Mouse (Mus musculus) MEL (cell line): ENCODE data around the gene Ccdc146. TPM values are rescaled to one million over a fixed set of nuclear protein-coding genes. Genes with fewer than 3 reads are reported as not detected.

Experiments
- DNase-seq: peaks from one replicate; pipeline ENCODE4 v3.0.0; 2011; ENCODE audit warnings: low read depth, low spot score
- H3K27ac ChIP-seq: 2 replicates; pipeline ENCODE4 v1.5.1; 2012; ENCODE audit warnings: low read depth, mild to moderate bottlenecking, control low read depth, low read length, moderate library complexity; ENCODE audit not compliant: control insufficient read depth
- H3K27me3 ChIP-seq, 2 experiments: fragments of 150-350 bp in 1 of 2; sonication (generic) in 1 of 2; 2 replicates each; pipeline ENCODE4 v1.6.1; 2012; ENCODE audit warnings: low read length in 2 of 2, mild to moderate bottlenecking in 2 of 2, improper control_type of control experiment in 1 of 2, moderate library complexity in 1 of 2; ENCODE audit not compliant: insufficient read depth in 2 of 2, control insufficient read depth in 1 of 2
- H3K36me3 ChIP-seq, 2 experiments: 2 replicates each; pipeline ENCODE4 v1.6.1; 2012 to 2014; ENCODE audit warnings: low read length in 2 of 2, improper control_type of control experiment in 1 of 2, inconsistent platforms in 1 of 2, mild to moderate bottlenecking in 1 of 2; ENCODE audit not compliant: insufficient read depth in 2 of 2, control insufficient read depth in 1 of 2
- H3K4me1 ChIP-seq, 2 experiments: fragments of 150-350 bp in 1 of 2; sonication (generic) in 1 of 2; 2 replicates each; pipeline ENCODE4 v1.6.1; 2012; ENCODE audit warnings: low read length in 2 of 2, improper control_type of control experiment in 1 of 2, mild to moderate bottlenecking in 1 of 2; ENCODE audit not compliant: insufficient read depth in 2 of 2, control insufficient read depth in 1 of 2
- H3K4me3 ChIP-seq, 2 experiments: fragments of 150-350 bp in 1 of 2; sonication (generic) in 1 of 2; 2 replicates each; pipeline ENCODE4 v1.5.1; 2012; ENCODE audit warnings: low read depth in 2 of 2, low read length in 2 of 2, mild to moderate bottlenecking in 2 of 2, moderate library complexity in 2 of 2, control low read depth in 1 of 2, improper control_type of control experiment in 1 of 2; ENCODE audit not compliant: control insufficient read depth in 1 of 2, insufficient read depth in 1 of 2
- H3K79me2 ChIP-seq: 2 replicates; pipeline ENCODE4 v1.6.1; 2012; ENCODE audit warnings: mild to moderate bottlenecking, low read length, moderate library complexity; ENCODE audit not compliant: control insufficient read depth, poor library complexity, insufficient read depth
- H3K9ac ChIP-seq: 2 replicates; pipeline ENCODE4 v1.6.1; 2012; ENCODE audit warnings: low read depth, mild to moderate bottlenecking, control low read depth, low read length, moderate library complexity; ENCODE audit not compliant: control insufficient read depth, poor library complexity, severe bottlenecking
- H3K9me3 ChIP-seq: fragments of 150-350 bp; sonication (generic); replicated peaks from 2 replicates; pipeline ENCODE4 v1.6.1; 2012; ENCODE audit warnings: mild to moderate bottlenecking, low read length, improper control_type of control experiment, moderate library complexity; ENCODE audit not compliant: insufficient read depth
- BHLHE40 ChIP-seq: IDR thresholded peaks from 2 replicates; pipeline ENCODE4 v1.6.1; 2012; ENCODE audit warnings: low read depth, mild to moderate bottlenecking, inconsistent platforms, low read length, improper control_type of control experiment, borderline replicate concordance
- CHD1 ChIP-seq: IDR thresholded peaks from 2 replicates; pipeline ENCODE4 v1.6.1; 2012; ENCODE audit warnings: low read depth, mild to moderate bottlenecking, inconsistent platforms, low read length, improper control_type of control experiment
- ELF1 ChIP-seq: IDR thresholded peaks from 2 replicates; pipeline ENCODE4 v1.6.1; 2014; ENCODE audit warnings: low read depth, mild to moderate bottlenecking, inconsistent platforms, low read length, improper control_type of control experiment, moderate library complexity
- EP300 ChIP-seq, 2 experiments: IDR thresholded peaks; 2 replicates each; pipeline ENCODE4 v1.6.1; 2011; ENCODE audit warnings: improper control_type of control experiment in 2 of 2, low read length in 2 of 2, low read depth in 1 of 2, mild to moderate bottlenecking in 1 of 2
- GABPA ChIP-seq: IDR thresholded peaks from 2 replicates; pipeline ENCODE4 v1.6.1; 2012; ENCODE audit warnings: low read depth, mild to moderate bottlenecking, inconsistent platforms, low read length, improper control_type of control experiment, moderate library complexity
- HCFC1 ChIP-seq: IDR thresholded peaks from 2 replicates; pipeline ENCODE4 v1.6.1; 2012; ENCODE audit warnings: low read depth, mild to moderate bottlenecking, inconsistent platforms, low read length, improper control_type of control experiment, moderate library complexity
- JUND ChIP-seq: IDR thresholded peaks from 2 replicates; pipeline ENCODE4 v1.6.1; 2011; ENCODE audit warnings: low read depth, mild to moderate bottlenecking, improper control_type of control experiment, low read length
- KAT2A ChIP-seq: conservative IDR thresholded peaks from 2 replicates; pipeline ENCODE4 v1.6.1; 2012; ENCODE audit warnings: low read depth, low read length, improper control_type of control experiment, inconsistent platforms
- MAFK ChIP-seq: IDR thresholded peaks from 2 replicates; pipeline ENCODE4 v1.6.1; 2011; ENCODE audit warnings: low read depth, mild to moderate bottlenecking, low read length, improper control_type of control experiment, borderline replicate concordance
- MAX ChIP-seq: IDR thresholded peaks from 2 replicates; pipeline ENCODE4 v1.6.1; 2011; ENCODE audit warnings: low read length, improper control_type of control experiment
- MEF2A ChIP-seq: IDR thresholded peaks from 2 replicates; pipeline ENCODE4 v1.6.1; 2014; ENCODE audit warnings: low read depth, mild to moderate bottlenecking, inconsistent platforms, low read length, improper control_type of control experiment; ENCODE audit not compliant: poor library complexity, insufficient replicate concordance, severe bottlenecking; ENCODE audit errors: extremely low read depth
- MXI1 ChIP-seq: IDR thresholded peaks from 2 replicates; pipeline ENCODE4 v1.6.1; 2011; ENCODE audit warnings: mild to moderate bottlenecking, low read depth, low read length, improper control_type of control experiment
- MYB ChIP-seq: IDR thresholded peaks from 2 replicates; pipeline ENCODE4 v1.6.1; 2011; ENCODE audit warnings: mild to moderate bottlenecking, low read depth, low read length, improper control_type of control experiment
- MYC ChIP-seq: IDR thresholded peaks from 2 replicates; pipeline ENCODE4 v1.6.1; 2011; ENCODE audit warnings: low read depth, mild to moderate bottlenecking, low read length, improper control_type of control experiment, moderate library complexity
- NRF1 ChIP-seq: IDR thresholded peaks from 2 replicates; pipeline ENCODE4 v1.6.1; 2014; ENCODE audit warnings: low read depth, mild to moderate bottlenecking, inconsistent platforms, low read length, improper control_type of control experiment, moderate library complexity; ENCODE audit not compliant: poor library complexity, insufficient read depth, severe bottlenecking
- POLR2A ChIP-seq, 2 experiments: IDR thresholded peaks; 2 replicates each; pipeline ENCODE4 v1.6.1; 2011 to 2012; ENCODE audit warnings: low read length in 2 of 2, mild to moderate bottlenecking in 2 of 2, control low read depth in 1 of 2, improper control_type of control experiment in 1 of 2, low read depth in 1 of 2, moderate library complexity in 1 of 2; ENCODE audit not compliant: control insufficient read depth in 1 of 2, insufficient read depth in 1 of 2, poor library complexity in 1 of 2
- POLR2AphosphoS5 ChIP-seq: IDR thresholded peaks from 2 replicates; pipeline ENCODE4 v1.6.1; 2012; ENCODE audit warnings: low read depth, borderline replicate concordance, mild to moderate bottlenecking, inconsistent platforms, low read length, moderate library complexity, mixed read lengths
- RCOR1 ChIP-seq: IDR thresholded peaks from 2 replicates; pipeline ENCODE4 v1.6.1; 2012; ENCODE audit warnings: low read depth, mild to moderate bottlenecking, inconsistent platforms, low read length, improper control_type of control experiment
- SIN3A ChIP-seq: IDR thresholded peaks from 2 replicates; pipeline ENCODE4 v1.6.1; 2012; ENCODE audit warnings: low read length, improper control_type of control experiment, inconsistent platforms
- TBP ChIP-seq: IDR thresholded peaks from 2 replicates; pipeline ENCODE4 v1.8.0; 2011; ENCODE audit warnings: low read depth, low read length, improper control_type of control experiment
- TCF12 ChIP-seq: IDR thresholded peaks from 2 replicates; pipeline ENCODE4 v1.6.1; 2014; ENCODE audit warnings: low read depth, mild to moderate bottlenecking, inconsistent platforms, low read length, improper control_type of control experiment, moderate library complexity
- UBTF ChIP-seq: IDR thresholded peaks from 2 replicates; pipeline ENCODE4 v1.6.1; 2012; ENCODE audit warnings: low read depth, mild to moderate bottlenecking, inconsistent platforms, low read length, improper control_type of control experiment, moderate library complexity, borderline replicate concordance; ENCODE audit not compliant: insufficient read depth
- ZMIZ1 ChIP-seq: IDR thresholded peaks from 2 replicates; pipeline ENCODE4 v1.6.1; 2012; ENCODE audit warnings: low read depth, mild to moderate bottlenecking, inconsistent platforms, low read length, improper control_type of control experiment, moderate library complexity
- ZNF384 ChIP-seq: IDR thresholded peaks from 2 replicates; pipeline ENCODE4 v1.6.1; 2012; ENCODE audit warnings: low read depth, mild to moderate bottlenecking, inconsistent platforms, low read length, improper control_type of control experiment
- polyA plus RNA-seq, 2 experiments: library from polyadenylated mRNA; stranded (reverse) in 1 of 2; unstranded in 1 of 2; fragments of >175 nt in 1 of 2; fragments of >200 nt in 1 of 2; gene quantifications; 2 replicates each; pipeline versions ENCODE4 v1.2.1 to v1.2.4; 2012; ENCODE audit warnings: low replicate concordance in 2 of 2, low read depth in 1 of 2; ENCODE audit not compliant: insufficient read length in 2 of 2, insufficient read depth in 1 of 2, missing spikeins in 1 of 2
- total RNA-seq: library from RNA; depleted of rRNA; stranded (reverse); fragments of 300-350 nt; gene quantifications from 2 replicates; pipeline ENCODE4 v1.2.3, GENCODE M21; 2012

The Ccdc146 gene
- total and polyA plus RNA-seq, 3 experiments: 0.35 to 0.45 TPM; not detected in 1

- H3K9me3 ChIP-seq: no peaks in the 10 kb centered on the region
- H3K9ac ChIP-seq: no peak overlapping the region
- no peaks in the 10 kb centered on the region for H3K27me3 ChIP-seq
- TF ChIP-seq TCF12 (no peak), POLR2A (IDR thresholded peaks at IDR 0.05; ENCODE audit: control insufficient read depth in 1 of 2, insufficient read depth in 1 of 2, low read depth in 1 of 2, low read length in 2 of 2, poor library complexity in 1 of 2) (no peak), TBP (no peak), HCFC1 (no peak), MXI1 (no peak), MAX (no peak), BHLHE40 (no peak), NRF1 (no peak), ELF1 (no peak), GABPA (no peak), UBTF (no peak), MYC (no peak), MAFK (no peak), POLR2AphosphoS5 (no peak)
- H3K4me3 ChIP-seq: no peak overlapping the region
- H3K27ac ChIP-seq: no peak overlapping the region
- peaks cover 0 to 8% of the 10 kb centered on the region in 2 experiments; a peak in 2 of 4 replicates for H3K36me3 ChIP-seq
- DNase-seq: no peak
- peaks cover 7 to 11% of the 10 kb centered on the region in 2 experiments for H3K4me1 ChIP-seq
- H3K79me2 ChIP-seq: no peaks in the 10 kb centered on the region
These were observed 46.1 kb downstream of the Ccdc146 start for GRCm38 (mm10) chr5:21378397-21378796.

- TF ChIP-seq CHD1: no peak
- TF ChIP-seq NRF1: no peak
- TF ChIP-seq EP300 (IDR thresholded peaks at IDR 0.05; ENCODE audit: low read depth in 1 of 2, low read length in 2 of 2): no peak
- no peak for TF ChIP-seq MEF2A
- no peak for TF ChIP-seq MYB
- TF ChIP-seq ZMIZ1: no peak
- TF ChIP-seq RCOR1: no peak
- no peak for TF ChIP-seq KAT2A
- no peak for TF ChIP-seq JUND
- no peak for TF ChIP-seq BHLHE40
- TF ChIP-seq MXI1: no peak
- no peak for TF ChIP-seq ZNF384
- no peak for TF ChIP-seq SIN3A
- no peak overlapping the region for H3K4me3 ChIP-seq
- H3K79me2 ChIP-seq: no peaks in the 10 kb centered on the region
- no peak overlapping the region for H3K9ac ChIP-seq
- no peaks in the 10 kb centered on the region for H3K9me3 ChIP-seq
- DNase-seq: no peak
- no peak overlapping the region for H3K27ac ChIP-seq
- peaks cover 7 to 15% of the 10 kb centered on the region in 2 experiments for H3K4me1 ChIP-seq
- H3K36me3 ChIP-seq: peaks cover 0 to 9% of the 10 kb centered on the region in 2 experiments; a peak in 2 of 4 replicates
- H3K27me3 ChIP-seq: no peaks in the 10 kb centered on the region
These were observed 47.5 kb downstream of the Ccdc146 start for GRCm38 (mm10) chr5:21376935-21377334.
